Mouse (Mus musculus) forebrain, embryonic 12.5 days (tissue): Measurements from ENCODE around the gene Abhd17c. TPM values are rescaled to one million over a fixed set of nuclear protein-coding genes. Genes with fewer than 3 reads are reported as not detected.
A peak's percentile ranks its signal among the peaks of the same experiment; 100 is the strongest.

Experiments used
- ATAC-seq: fragments of 200-750 bp; cut with Nextera tagmentation; 2 replicates; pipeline ENCODE4 v1.8.0; 2017; ENCODE audit warnings: moderate TSS enrichment; ENCODE audit not compliant: low FRiP score
- H3K27ac ChIP-seq: fragments of 300-500 bp; sonication (generic); 2 replicates; pipeline ENCODE4 v1.5.1; 2016; ENCODE audit warnings: mild to moderate bottlenecking
- H3K27me3 ChIP-seq: fragments of 300-500 bp; sonication (generic); 2 replicates; pipeline ENCODE4 v1.6.1; 2016; ENCODE audit warnings: mild to moderate bottlenecking
- H3K36me3 ChIP-seq: fragments of 300-500 bp; sonication (generic); replicated peaks from 2 replicates; pipeline ENCODE4 v1.6.1; 2016; ENCODE audit warnings: mild to moderate bottlenecking
- H3K4me1 ChIP-seq: fragments of 300-500 bp; sonication (generic); 2 replicates; pipeline ENCODE4 v1.6.1; 2016
- H3K4me2 ChIP-seq: fragments of 300-500 bp; sonication (generic); 2 replicates; pipeline ENCODE4 v1.6.1; 2016; ENCODE audit warnings: mild to moderate bottlenecking, moderate library complexity
- H3K4me3 ChIP-seq: fragments of 300-500 bp; sonication (generic); replicated peaks from 2 replicates; pipeline ENCODE4 v1.5.1; 2016; ENCODE audit warnings: mild to moderate bottlenecking
- H3K9ac ChIP-seq: fragments of 300-500 bp; sonication (generic); 2 replicates; pipeline ENCODE4 v1.6.1; 2016; ENCODE audit warnings: mild to moderate bottlenecking
- H3K9me3 ChIP-seq: fragments of 300-500 bp; sonication (generic); 2 replicates; pipeline ENCODE4 v1.6.1; 2016
- WGBS: fragments of 180-500 bp; shearing (Covaris S2); methylation state at CpG from one replicate; pipeline ENCODE4 v1.1.7; 2016; 5-methylcytosine and 5-hydroxymethylcytosine counted together
- polyA plus RNA-seq: library from polyadenylated mRNA; unstranded; fragments of >200 nt; fragmentation: Nextera tagmentation; extraction: Ambion mirVana; gene quantifications from 2 replicates; pipeline ENCODE4 v1.2.1, GENCODE M21; 2016

Abhd17c gene
- polyA plus RNA-seq, 1 experiment from 2014 or later = 71.4 TPM

DNA sequence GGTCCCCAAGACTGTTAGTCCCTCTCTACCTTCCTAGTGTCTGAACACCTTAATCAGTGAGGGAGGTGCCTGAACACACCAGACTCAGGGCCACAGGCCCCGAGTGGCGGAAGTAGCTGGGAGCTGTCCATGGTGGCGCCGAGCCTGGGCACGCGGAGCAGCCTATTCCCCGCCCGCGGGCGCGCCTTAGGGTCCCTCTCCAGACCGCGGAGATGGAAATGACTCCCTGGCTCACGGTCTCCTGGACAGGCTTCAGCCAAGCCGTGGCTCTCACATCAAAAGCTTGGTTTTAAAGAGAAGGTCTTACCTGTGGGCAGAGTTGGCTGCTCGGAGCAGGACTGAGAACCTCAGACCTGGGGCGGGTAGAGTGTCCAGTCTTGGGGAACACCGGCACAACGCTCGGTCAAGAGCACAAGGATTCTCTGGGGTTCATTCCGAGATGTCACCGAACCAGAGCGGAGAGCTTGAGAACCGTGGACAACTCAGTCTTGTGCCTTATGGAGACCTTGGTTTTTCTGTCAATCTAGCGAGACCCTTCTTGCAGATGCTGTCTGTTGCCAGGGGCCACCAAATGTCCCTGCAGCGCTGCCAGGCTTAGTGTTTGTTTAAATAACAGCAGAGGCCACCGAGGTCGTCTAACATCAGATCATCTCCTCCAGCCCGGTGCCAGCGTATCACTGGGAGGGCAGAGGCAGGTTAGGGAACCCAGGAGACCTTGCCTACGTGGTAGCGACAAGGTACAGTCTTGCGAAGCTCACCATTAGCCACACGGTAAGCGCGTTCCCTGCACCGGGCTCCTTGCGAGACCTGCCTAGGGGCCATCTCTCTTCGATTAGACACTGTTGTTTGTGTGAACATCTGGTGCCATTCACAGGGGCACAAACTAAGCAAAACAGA lies 66.4 kb downstream of the Abhd17c start:
- peak overlapping the region; percentile 49 for H3K4me3 ChIP-seq
- peaks cover 14% of the 10 kb centered on the region for H3K4me1 ChIP-seq
- 5% methylated on average over 39 of the region's 39 CpGs for WGBS
- no peaks in the 10 kb centered on the region for H3K36me3 ChIP-seq
- peaks cover 46% of the 10 kb centered on the region for H3K27me3 ChIP-seq
- no peak overlapping the region; the same call in 1 of the 2 replicates for H3K9ac ChIP-seq
- ATAC-seq = no peak
- H3K4me2 ChIP-seq = peak overlapping the region; percentile 85
- H3K9me3 ChIP-seq = no peaks in the 10 kb centered on the region
- H3K27ac ChIP-seq = no peak overlapping the region

GRCm38 (mm10) chr7:84077257-84078013 lies 74.3 kb downstream of the Abhd17c start:
- Histone ChIP-seq H3K9ac (no peak overlapping the region), H3K36me3 (no peaks in the 10 kb centered on the region), H3K27me3 (peaks cover 4% of the 10 kb centered on the region; the same call in 1 of the 2 replicates), H3K4me1 (no peaks in the 10 kb centered on the region), H3K9me3 (no peaks in the 10 kb centered on the region), H3K27ac (no peak overlapping the region), H3K4me2 (no peak overlapping the region), H3K4me3 (no peak overlapping the region)
- ATAC-seq = no peak
- 80% methylated on average over 7 of the region's 7 CpGs for WGBS

GRCm38 (mm10) chr7:84074266-84074665 lies 77.4 kb downstream of the Abhd17c start:
- Histone ChIP-seq H3K4me1 (no peaks in the 10 kb centered on the region), H3K9ac (no peak overlapping the region), H3K9me3 (no peaks in the 10 kb centered on the region), H3K36me3 (no peaks in the 10 kb centered on the region), H3K4me2 (no peak overlapping the region), H3K27me3 (no peaks in the 10 kb centered on the region), H3K27ac (no peak overlapping the region), H3K4me3 (no peak overlapping the region)
- ATAC-seq = no peak
- 66% methylated on average over 8 of the region's 8 CpGs for WGBS

DNA sequence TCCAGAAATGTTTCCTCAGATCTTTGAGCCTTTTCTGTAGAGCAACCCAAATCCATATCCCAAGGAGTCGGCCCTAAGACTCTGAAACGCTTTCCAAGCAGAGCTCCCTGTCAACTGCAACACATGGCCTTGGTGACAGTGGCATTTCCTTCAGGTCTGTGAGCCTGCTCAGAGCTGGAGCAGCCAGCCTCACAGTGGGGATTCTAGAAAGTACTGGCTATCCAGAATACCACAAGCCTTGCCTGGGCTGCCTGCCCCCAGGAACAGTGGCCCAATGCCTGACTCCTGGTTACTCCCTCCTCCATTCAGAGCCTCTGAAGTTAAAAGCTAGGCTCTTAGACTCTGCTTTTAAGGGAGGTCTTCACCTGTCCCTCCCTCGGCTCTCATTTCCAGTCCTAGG lies 77.8 kb downstream of the Abhd17c start:
- Histone ChIP-seq H3K4me3 (no peak overlapping the region), H3K36me3 (no peaks in the 10 kb centered on the region), H3K9ac (no peak overlapping the region), H3K4me2 (no peak overlapping the region), H3K9me3 (no peaks in the 10 kb centered on the region), H3K27me3 (no peaks in the 10 kb centered on the region), H3K27ac (no peak overlapping the region), H3K4me1 (no peaks in the 10 kb centered on the region)
- 86% methylated on average over 3 of the region's 3 CpGs for WGBS
- no peak for ATAC-seq

DNA sequence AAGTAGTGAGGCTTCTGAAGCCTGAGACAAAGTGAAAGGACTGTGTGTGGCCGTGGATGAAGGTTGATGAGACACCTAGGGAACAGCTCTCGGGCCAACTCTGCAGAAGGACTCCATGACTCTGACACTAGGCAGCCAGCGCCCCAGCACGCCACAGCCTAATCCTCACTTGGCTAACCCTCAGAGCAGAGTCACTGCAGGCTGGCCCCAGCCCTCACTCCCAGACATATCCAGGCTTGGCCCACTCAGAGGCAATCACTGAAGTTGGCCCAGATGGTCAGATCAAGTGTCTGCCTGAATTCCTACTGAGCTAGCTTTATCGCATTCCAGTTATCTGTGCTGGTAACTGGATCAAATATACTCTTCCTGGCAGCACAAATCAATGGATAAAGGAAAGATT lies 82.8 kb downstream of the Abhd17c start:
- Histone ChIP-seq H3K4me1 (no peaks in the 10 kb centered on the region), H3K36me3 (no peaks in the 10 kb centered on the region), H3K9ac (no peak overlapping the region), H3K4me2 (no peak overlapping the region), H3K27me3 (no peaks in the 10 kb centered on the region), H3K27ac (no peak overlapping the region), H3K9me3 (no peaks in the 10 kb centered on the region), H3K4me3 (no peak overlapping the region)
- no peak for ATAC-seq
- WGBS = 84% methylated on average over 5 of the region's 5 CpGs

- WGBS = 92% methylated on average over 7 of the region's 7 CpGs
- no peak overlapping the region for H3K27ac ChIP-seq
- H3K4me3 ChIP-seq = no peak overlapping the region
- H3K9me3 ChIP-seq = no peaks in the 10 kb centered on the region
- no peak overlapping the region for H3K4me2 ChIP-seq
- H3K9ac ChIP-seq = no peak overlapping the region
- H3K27me3 ChIP-seq = no peaks in the 10 kb centered on the region
- H3K4me1 ChIP-seq = no peaks in the 10 kb centered on the region
- no peaks in the 10 kb centered on the region for H3K36me3 ChIP-seq
- ATAC-seq = no peak
Measured at GRCm38 (mm10) chr7:84059799-84060198, 91.9 kb downstream of the Abhd17c start.

Other genes starting within 250 kb of the Abhd17c start
- 0.63 and 0.69 TPM in 2 replicates for gene Cemip, start 65.4 kb downstream of the Abhd17c start, polyA plus RNA-seq